Mouse (Mus musculus) Patski (cell line): Measurements from ENCODE around the gene Isca1. TPM values are rescaled to one million over a fixed set of nuclear protein-coding genes. Genes with fewer than 3 reads are reported as not detected.
"Not testable (repeated sequence)": the region's sequence is repeated elsewhere in the genome, so short reads cannot be mapped to it uniquely, and the experiment has no call there.

Experiments used
- ATAC-seq: fragments of 100-300 bp; one replicate; pipeline ENCODE4 v1.8.0; 2021
- CTCF ChIA-PET: fragments of 350-600 bp; sonication (Branson Sonifier 250); formaldehyde crosslinking; loops from one replicate; lab custom pipeline; 2022; ENCODE audit warnings: inconsistent platforms; lab: Charles Lee
- POLR2A ChIA-PET: fragments of 350-600 bp; sonication (Branson Sonifier 250); formaldehyde crosslinking; loops from one replicate; lab custom pipeline; 2022; ENCODE audit warnings: antibody characterized with exemption, inconsistent platforms; lab: Charles Lee
- DNase-seq: peaks from one replicate; pipeline ENCODE4 v3.0.0-alpha.2; 2011; ENCODE audit warnings: low read depth, low spot score
- H3K27me3 ChIP-seq: fragments of 371-371 bp; one replicate; pipeline ENCODE4 v1.5.1; 2021
- CTCF ChIP-seq: fragments of 100-300 bp; IDR thresholded peaks from one replicate; pipeline ENCODE4 v1.5.1; 2021
- in situ Hi-C: fragments of 300-500 bp; cut with MboI; formaldehyde crosslinking; loops from 3 replicates; pipeline ENCODE4 v1.11.1; 2018; ENCODE audit warnings: low pct_unique_long_range_greater_than_20kb, mixed read lengths
- polyA plus RNA-seq: library from polyadenylated mRNA; unstranded; gene quantifications from one replicate; pipeline ENCODE4 v1.2.3, GENCODE M21; 2021

Gene Isca1
- polyA plus RNA-seq, 1 experiment from 2014 or later, result 89.7 TPM

- ATAC-seq, result no peak
- CTCF ChIA-PET, result interaction anchor here (0.9 to 1.1 kb wide), 2 partner anchors 10 to 30 kb away, joined by 3 to 6 read pairs; no protein-coding TSS in a partner anchor
- POLR2A ChIA-PET, result no interaction called here
- TF ChIP-seq CTCF, result no peak
- H3K27me3 ChIP-seq, result no peaks in the 10 kb centered on the region
- in situ Hi-C loops, result no loop called here
- DNase-seq, result no peak
Measured at GRCm38 (mm10) chr13:59733936-59734335, 35.7 kb downstream of the Isca1 start.

GRCm38 (mm10) chr13:59731652-59732051 lies 38.0 kb downstream of the Isca1 start, which contains the start of gene Spata31d1d:
Spata31d1d (minus strand) TSS chr13:59731752.
- DNase-seq (no peak), ATAC-seq (no peak)
- ChIA-PET POLR2A (no interaction called here), CTCF (interaction anchor here (1.0 to 1.1 kb wide), 2 partner anchors 9 to 97 kb away, joined by 3 to 5 read pairs; no protein-coding TSS in a partner anchor)
- no peaks in the 10 kb centered on the region for H3K27me3 ChIP-seq
- no peak for TF ChIP-seq CTCF
- in situ Hi-C loops, result no loop called here

- TF ChIP-seq CTCF, result no peak
- CTCF ChIA-PET, result interaction anchor here (0.7 to 2.1 kb wide), 32 partner anchors 9 to 251 kb away, joined by 3 to 14 read pairs (median 4); partner anchors contain the start of genes 1700014D04Rik, Golm1 and Spata31d1b
- DNase-seq (peak; percentile 33), ATAC-seq (peak; percentile 90)
- no peaks in the 10 kb centered on the region for H3K27me3 ChIP-seq
- POLR2A ChIA-PET, result interaction anchor here (0.6 to 1.0 kb wide), 3 partner anchors 29 to 1340 kb away, joined by 3 read pairs; no protein-coding TSS in a partner anchor
- in situ Hi-C loops, result loop anchor here (5.0 to 10.0 kb wide), 2 partner anchors 211 to 1094 kb away; no protein-coding TSS in a partner anchor
Measured at GRCm38 (mm10) chr13:59728378-59729093, 41.1 kb downstream of the Isca1 start.

DNA sequence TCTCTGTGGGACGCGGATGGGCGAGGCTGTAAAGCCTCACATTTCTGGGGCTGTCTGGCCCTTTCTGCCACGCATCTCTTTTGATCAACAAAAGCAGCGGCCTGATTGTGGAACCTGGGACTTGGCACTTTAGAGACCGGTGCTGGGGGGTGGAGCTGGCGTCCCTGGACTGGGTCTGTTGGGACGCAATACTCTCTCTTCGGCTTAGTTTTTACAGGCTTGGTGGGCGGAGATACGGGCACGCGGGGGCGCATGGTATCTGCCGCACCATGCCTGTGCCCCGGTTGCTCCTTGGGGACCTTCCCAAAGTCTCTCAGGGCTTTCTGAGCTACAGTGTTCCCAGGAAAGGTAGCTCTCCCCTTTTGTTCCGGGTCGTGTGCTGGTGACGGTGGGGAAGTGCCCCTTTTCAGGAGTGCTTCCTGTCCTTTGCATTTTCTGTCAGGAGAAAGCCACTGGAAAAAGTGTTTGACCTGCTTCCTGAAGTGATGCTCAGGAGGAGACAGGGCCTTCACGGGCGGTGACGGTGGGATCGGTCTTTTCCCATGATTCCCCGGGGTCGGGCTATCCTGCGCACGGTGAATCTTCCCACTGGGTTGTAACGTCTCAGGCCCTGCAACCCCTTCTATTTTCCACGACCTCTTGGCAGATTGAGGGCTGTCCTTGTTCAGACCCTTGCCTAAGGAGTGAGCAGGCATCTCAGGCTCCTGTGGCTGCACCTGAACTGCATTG lies 43.3 kb downstream of the Isca1 start:
- ChIA-PET CTCF (no interaction called here), POLR2A (interaction anchor here (1.2 kb wide), 1 partner anchor 42 kb away, joined by 3 read pairs; no protein-coding TSS in a partner anchor)
- in situ Hi-C loops, result loop anchor here (5.0 to 10.0 kb wide), 2 partner anchors 209 to 1092 kb away; no protein-coding TSS in a partner anchor
- H3K27me3 ChIP-seq, result no peaks in the 10 kb centered on the region
- no peak for ATAC-seq
- DNase-seq, result no peak
- TF ChIP-seq CTCF, result no peak

GRCm38 (mm10) chr13:59722089-59722488 lies 47.5 kb downstream of the Isca1 start:
- in situ Hi-C loops, result loop anchor here (10.0 kb wide), 1 partner anchor 1087 kb away; no protein-coding TSS in a partner anchor
- CTCF ChIA-PET, ATAC-seq, POLR2A ChIA-PET, DNase-seq, H3K27me3 ChIP-seq: not testable (repeated sequence)

DNA sequence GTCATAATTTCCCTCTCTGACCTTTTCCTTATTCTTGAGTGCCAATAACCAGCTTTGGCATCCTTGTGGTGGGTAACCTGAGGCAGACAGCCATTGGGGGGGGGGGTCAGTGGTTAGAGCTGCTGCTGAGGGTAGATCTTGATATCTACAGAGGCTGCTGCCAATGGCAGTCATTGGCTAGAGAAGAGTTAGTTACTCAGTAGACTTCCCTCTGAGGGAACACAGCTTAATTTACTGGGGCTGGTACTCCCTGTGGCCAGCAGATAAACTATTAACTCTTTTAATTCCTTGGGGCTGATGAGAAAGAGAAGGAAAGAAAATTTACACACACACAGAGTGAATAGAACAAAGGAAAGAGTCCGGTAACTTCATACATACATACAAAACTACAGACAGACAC lies 50.1 kb downstream of the Isca1 start:
- ChIA-PET CTCF (interaction anchor here (0.6 to 1.7 kb wide), 2 partner anchors 9 kb away, joined by 3 to 5 read pairs; no protein-coding TSS in a partner anchor), POLR2A (no interaction called here)
- no peaks in the 10 kb centered on the region for H3K27me3 ChIP-seq
- ATAC-seq (no peak), DNase-seq (no peak)
- in situ Hi-C loops, result no loop called here
- no peak for TF ChIP-seq CTCF

DNA sequence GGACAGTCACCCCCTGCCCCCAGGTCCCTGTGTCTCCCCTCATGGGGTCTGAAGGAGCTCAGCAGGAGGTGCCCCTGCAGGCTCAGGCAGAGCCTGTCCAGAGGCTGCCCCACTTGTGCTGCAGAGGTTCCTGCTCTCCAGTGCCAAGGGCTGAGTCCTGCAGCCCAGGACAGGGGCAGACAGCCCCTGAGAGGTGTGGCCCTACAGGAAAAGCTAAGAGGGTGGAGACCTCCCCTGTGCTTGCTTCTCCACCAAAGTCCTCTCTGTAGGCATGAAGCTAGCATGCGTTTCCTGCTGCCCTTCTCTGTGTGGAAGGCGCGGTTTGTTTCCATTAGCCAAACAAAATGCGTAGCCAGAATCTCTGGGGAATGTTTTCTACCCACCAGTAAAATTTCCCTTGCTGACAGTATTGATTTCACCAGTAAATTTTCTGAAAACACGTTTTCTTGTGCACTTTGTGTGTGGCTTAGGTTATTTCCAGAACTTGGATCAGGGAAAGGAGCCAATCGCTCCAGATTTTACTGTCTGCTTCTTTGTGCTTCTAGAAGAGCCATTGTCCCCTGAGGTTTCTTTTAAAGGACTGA lies 50.7 kb downstream of the Isca1 start:
- POLR2A ChIA-PET, result not testable (repeated sequence)

DNA sequence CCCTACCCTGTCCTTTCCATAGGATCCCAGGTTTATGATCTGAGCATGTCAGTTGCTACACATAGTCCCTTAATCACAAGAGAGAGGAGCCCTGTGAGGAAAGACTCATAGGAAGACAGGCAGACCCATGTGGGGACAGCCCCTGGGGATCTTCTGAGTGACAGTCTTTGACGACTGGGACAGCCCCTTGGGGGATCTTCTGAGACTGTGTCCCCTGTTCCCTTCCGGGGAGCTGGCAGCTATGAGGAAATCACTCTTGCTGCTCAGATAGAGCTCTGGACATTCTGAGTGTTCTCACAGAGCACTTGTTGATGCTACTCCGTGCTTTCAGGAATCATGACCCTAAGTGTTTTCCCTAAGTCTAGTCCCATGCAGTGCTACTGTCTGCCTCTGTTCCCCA lies 55.9 kb downstream of the Isca1 start:
- CTCF ChIA-PET, result interaction anchor here (1.0 kb wide), 1 partner anchor 15 kb away, joined by 3 read pairs; no protein-coding TSS in a partner anchor
- TF ChIP-seq CTCF, result no peak

More for the DNA sequence above, 50.7 kb downstream of the Isca1 start:
- CTCF ChIA-PET, result interaction anchor here (0.6 to 1.7 kb wide), 2 partner anchors 9 to 10 kb away, joined by 3 to 5 read pairs; no protein-coding TSS in a partner anchor
- DNase-seq, H3K27me3 ChIP-seq, in situ Hi-C loops: not testable (repeated sequence)
- ATAC-seq, result peak; percentile 12

GRCm38 (mm10) chr13:59711984-59712383 lies 57.6 kb downstream of the Isca1 start, which contains the start of gene Spata31d1b:
Spata31d1b (plus strand) TSS chr13:59712284.
- ATAC-seq, result peak; percentile 31
- POLR2A ChIA-PET, in situ Hi-C loops, H3K27me3 ChIP-seq, DNase-seq: not testable (repeated sequence)
- CTCF ChIA-PET, result interaction anchor here (1.4 kb wide), 1 partner anchor 17 kb away, joined by 3 read pairs; no protein-coding TSS in a partner anchor

More for the DNA sequence above, 55.9 kb downstream of the Isca1 start:
- ATAC-seq (no peak), DNase-seq (no peak)
- POLR2A ChIA-PET, result interaction anchor here (0.5 kb wide), 1 partner anchor 29 kb away, joined by 4 read pairs; no protein-coding TSS in a partner anchor
- in situ Hi-C loops, result no loop called here
- H3K27me3 ChIP-seq, result peaks cover 9% of the 10 kb centered on the region

GRCm38 (mm10) chr13:59710230-59710629 lies 59.4 kb downstream of the Isca1 start, which contains the start of gene Spata31d1a:
Spata31d1a (minus strand) TSS chr13:59710330.
- POLR2A ChIA-PET, result no interaction called here
- H3K27me3 ChIP-seq, result peaks cover 9% of the 10 kb centered on the region
- in situ Hi-C loops, result no loop called here
- CTCF ChIA-PET, result no interaction called here
- no peak for ATAC-seq
- DNase-seq, result no peak
- no peak for TF ChIP-seq CTCF

Other genes starting within 250 kb of the Isca1 start
- 39.6 TPM for gene Agtpbp1, start 184.6 kb downstream of the Isca1 start, polyA plus RNA-seq
- gene Naa35, start 184.6 kb downstream of the Isca1 start, polyA plus RNA-seq, result 75.0 TPM
- 290 TPM for gene Golm1, start 94.0 kb downstream of the Isca1 start, polyA plus RNA-seq
- not detected for gene 4921517D22Rik, start 75.7 kb downstream of the Isca1 start, polyA plus RNA-seq
- gene Spata31d1a, start 59.5 kb downstream of the Isca1 start, polyA plus RNA-seq, result 0.01 TPM
- not detected for gene Spata31d1b, start 57.5 kb downstream of the Isca1 start, polyA plus RNA-seq
- gene Spata31d1d, start 38.1 kb downstream of the Isca1 start, polyA plus RNA-seq, result not detected
- gene 1700014D04Rik, start 23.1 kb downstream of the Isca1 start, polyA plus RNA-seq, result 0.12 TPM
- 0.22 TPM for gene Gm49354, start 12.4 kb upstream of the Isca1 start, polyA plus RNA-seq
- gene Tut7, start 53.3 kb upstream of the Isca1 start, polyA plus RNA-seq, result 59.7 TPM